Mouse (Mus musculus): Measurements from ENCODE around the gene Klf9.

Gene Klf9

GRCm38 (mm10) chr19:23214326-23214725, 73.3 kb downstream of the Klf9 start:
- DNase-seq (ENCODE audit: extremely low read depth, low read depth), result no peak

All from MEL-GATA-1-ER (cell line).